34 mouse cellular contexts compared by ENCODE assay signal in genomic region chr2:155056076-155056578, GRCm38 (mm10). TPM values are rescaled to one million over a fixed set of nuclear protein-coding genes. Genes with fewer than 3 reads are reported as not detected.
A peak's percentile ranks its signal among the peaks of the same experiment; 100 is the strongest.
DNase-seq lines count a peak whose midpoint lies in the region; ATAC-seq and TF ChIP-seq lines count a peak whose summit lies in the region.
"Had no signal": no experiment of that assay in that cellular context is flagged by ENCODE, and none has a peak within 500 bp of the region (broad histone marks: within the 10 kb centered on the region; RNA-seq: fewer than 3 reads in every experiment).

No protein-coding gene starts in this region.

- TF ChIP-seq CTCF in midbrain, postnatal 0 days (IDR thresholded peaks at IDR 0.05) = no peak
- TF ChIP-seq CTCF in liver, postnatal 0 days (IDR thresholded peaks at IDR 0.05; ENCODE audit: low read depth) = no peak

- DNase-seq in adrenal gland, postnatal 10 days = peak; percentile 31
- DNase-seq in adrenal gland, adult (ENCODE audit: inconsistent age in 2 of 2, low spot score in 1 of 2) = no peak
- peak; percentile 49 for DNase-seq in midbrain, embryonic 11.5 days (ENCODE audit: low spot score, missing footprints)
- no peak for DNase-seq in midbrain, postnatal 0 days (ENCODE audit: low spot score)
- DNase-seq in liver, postnatal 0 days = peak; percentile 39
- no peak for DNase-seq in kidney, adult 8-10 months
- no peak for DNase-seq in gastrocnemius, adult 8-10 months (ENCODE audit: low spot score in 2 of 2)
- DNase-seq: adrenal gland, postnatal 36 days; cerebellum, adult 18-20 months; cerebellum, postnatal 14 days; gastrocnemius, adult 2 months; heart, postnatal 14 days; kidney, postnatal 36 days; lung, adult 18-20 months; lung, postnatal 4 days; right cerebral cortex, postnatal 25 days; spleen, adult 18-20 months had no signal

- ATAC-seq in midbrain, embryonic 11.5 days (ENCODE audit: low FRiP score) = no peak
- no peak for ATAC-seq in midbrain, postnatal 0 days (ENCODE audit: low FRiP score)
- peak; percentile 44 for ATAC-seq in liver, postnatal 0 days
- ATAC-seq: activated CD4-positive, CD25-positive, alpha-beta regulatory T cell, adult 4 months; forebrain, embryonic 16.5 days; inflammation-experienced regulatory T-cells, adult 6 months; lung, postnatal 0 days; midbrain, embryonic 13.5 days had no signal

- no peak overlapping the region for H3K4me2 ChIP-seq in midbrain, embryonic 11.5 days
- H3K4me2 ChIP-seq in midbrain, postnatal 0 days (ENCODE audit: low read depth, low read length, poor library complexity, severe bottlenecking) = no peak overlapping the region
- H3K4me2 ChIP-seq in liver, postnatal 0 days (ENCODE audit: low read depth, low read length) = no peak overlapping the region
- H3K4me2 ChIP-seq: hindbrain, embryonic 15.5 days; kidney, embryonic 15.5 days; limb, embryonic 13.5 days; midbrain, embryonic 13.5 days; neural tube, embryonic 15.5 days had no signal

- H3K27ac ChIP-seq in midbrain, embryonic 11.5 days (ENCODE audit: low read depth, low read length) = no peak overlapping the region
- H3K27ac ChIP-seq in midbrain, postnatal 0 days (ENCODE audit: low read depth, low read length) = no peak overlapping the region
- H3K27ac ChIP-seq in liver, postnatal 0 days (ENCODE audit: low read depth) = peak overlapping the region; percentile 88
- H3K27ac ChIP-seq: gastrocnemius, adult 2 months; hindbrain, embryonic 10.5 days; hindbrain, embryonic 15.5 days; kidney, embryonic 15.5 days; layer of hippocampus, adult 2 months; left cerebral cortex, adult 2 months; limb, embryonic 13.5 days; midbrain, embryonic 13.5 days; neural tube, embryonic 15.5 days had no signal

- no peaks in the 10 kb centered on the region for H3K27me3 ChIP-seq in midbrain, embryonic 11.5 days (ENCODE audit: control insufficient read depth, insufficient read depth, low read length)
- H3K27me3 ChIP-seq in midbrain, postnatal 0 days (ENCODE audit: insufficient read depth, low read length) = no peaks in the 10 kb centered on the region
- H3K27me3 ChIP-seq in liver, postnatal 0 days (ENCODE audit: insufficient read depth, low read length) = no peaks in the 10 kb centered on the region
- H3K27me3 ChIP-seq: CH12.LX; hindbrain, embryonic 15.5 days; kidney, embryonic 15.5 days; limb, embryonic 13.5 days; megakaryocyte, embryonic 14.5 days; midbrain, embryonic 13.5 days; neural tube, embryonic 15.5 days had no signal

- no peak overlapping the region for H3K9ac ChIP-seq in midbrain, embryonic 11.5 days (ENCODE audit: low read length)
- no peak overlapping the region for H3K9ac ChIP-seq in midbrain, postnatal 0 days (replicated peaks; ENCODE audit: low read length, poor library complexity, severe bottlenecking)
- peak overlapping the region; percentile 36; the same call in 1 of the 2 replicates for H3K9ac ChIP-seq in liver, postnatal 0 days (replicated peaks)
- H3K9ac ChIP-seq: hindbrain, embryonic 15.5 days; kidney, embryonic 15.5 days; limb, embryonic 13.5 days; midbrain, embryonic 13.5 days; neural tube, embryonic 15.5 days had no signal

- TF ChIP-seq EP300 in liver, postnatal 0 days (IDR thresholded peaks at IDR 0.05; ENCODE audit: low read depth) = peak; percentile 38; the same call in 1 of the 2 replicates

- H3K36me3 ChIP-seq in midbrain, embryonic 11.5 days (ENCODE audit: control insufficient read depth, insufficient read depth, low read length) = peaks cover 9% of the 10 kb centered on the region
- peaks cover 6% of the 10 kb centered on the region; the same call in 1 of the 2 replicates for H3K36me3 ChIP-seq in midbrain, postnatal 0 days (ENCODE audit: insufficient read depth, low read length)
- H3K36me3 ChIP-seq in liver, postnatal 0 days (replicated peaks; ENCODE audit: insufficient read depth, low read length) = peaks cover 8% of the 10 kb centered on the region

- WGBS in midbrain, embryonic 11.5 days = 81% methylated on average over 5 of the region's 5 CpGs
- 76% methylated on average over 5 of the region's 5 CpGs for WGBS in midbrain, postnatal 0 days
- WGBS in liver, postnatal 0 days (ENCODE audit: insufficient replicate concordance) = 54% methylated on average over 5 of the region's 5 CpGs

- 0 out of 2 replicates have a peak, but pooled peaks cover 3% of the 10 kb centered on the region for H3K4me1 ChIP-seq in midbrain, embryonic 11.5 days (ENCODE audit: control insufficient read depth, insufficient read depth, low read length)
- H3K4me1 ChIP-seq in midbrain, postnatal 0 days (ENCODE audit: insufficient read depth, low read length) = peaks cover 3% of the 10 kb centered on the region; the same call in 1 of the 2 replicates
- peaks cover 16% of the 10 kb centered on the region for H3K4me1 ChIP-seq in liver, postnatal 0 days (ENCODE audit: insufficient read depth)

- H3K9me3 ChIP-seq in midbrain, embryonic 11.5 days (ENCODE audit: control insufficient read depth, low read length) = no peaks in the 10 kb centered on the region
- H3K9me3 ChIP-seq in midbrain, postnatal 0 days (ENCODE audit: low read length) = no peaks in the 10 kb centered on the region
- H3K9me3 ChIP-seq in liver, postnatal 0 days (ENCODE audit: low read length) = no peaks in the 10 kb centered on the region
- H3K9me3 ChIP-seq: hindbrain, embryonic 10.5 days; hindbrain, embryonic 15.5 days; kidney, embryonic 15.5 days; limb, embryonic 13.5 days; megakaryocyte, embryonic 14.5 days; midbrain, embryonic 13.5 days; neural tube, embryonic 15.5 days had no signal

- H3K4me3 ChIP-seq in midbrain, embryonic 11.5 days (ENCODE audit: low read depth, low read length) = no peak overlapping the region
- no peak overlapping the region for H3K4me3 ChIP-seq in midbrain, postnatal 0 days (ENCODE audit: low read depth, low read length)
- no peak overlapping the region for H3K4me3 ChIP-seq in liver, postnatal 0 days (ENCODE audit: low read depth, low read length)
- H3K4me3 ChIP-seq: erythroblast, embryonic 14.5 days; gastrocnemius, adult 2 months; hindbrain, embryonic 10.5 days; hindbrain, embryonic 15.5 days; kidney, embryonic 15.5 days; layer of hippocampus, adult 2 months; left cerebral cortex, adult 2 months; limb, embryonic 13.5 days; megakaryocyte, embryonic 14.5 days; midbrain, embryonic 13.5 days; neural tube, embryonic 15.5 days had no signal

RNA-seq across cellular contexts. Expression of gene Ahcy, which starts 18.2 kb away (rescaled TPM):
- 10 to 100 TPM; 57.4 to 91.2 TPM for total RNA-seq in adrenal gland, postnatal 10 days (2021)
- 75.2 and 87.3 TPM in 2 replicates for polyA plus RNA-seq in midbrain, embryonic 11.5 days (2014; fragmentation: Nextera tagmentation; extraction: Ambion mirVana)
- total RNA-seq in midbrain, postnatal 0 days (2014; rRNA removed) = 54.3 and 61.4 TPM in 2 replicates
- polyA plus RNA-seq in midbrain, postnatal 0 days (2015; fragmentation: Nextera tagmentation; extraction: Ambion mirVana) = 28.5 and 33.3 TPM in 2 replicates
- polyA plus RNA-seq in liver, postnatal 0 days (2015; fragmentation: Nextera tagmentation; extraction: Ambion mirVana) = 224 and 247 TPM in 2 replicates
- total RNA-seq in gastrocnemius, adult 8-10 months (2022) = 10 to 100 TPM; 15.6 to 19.5 (median 18.7) TPM

RNA-seq across cellular contexts. Expression of gene Gm14226, which starts 38.1 kb away (rescaled TPM):
- total RNA-seq in adrenal gland, postnatal 10 days (2021) = 10 to 100 TPM; 25.9 to 37.2 TPM
- polyA plus RNA-seq in midbrain, embryonic 11.5 days (2014; fragmentation: Nextera tagmentation; extraction: Ambion mirVana) = 0.07 and 0.11 TPM in 2 replicates
- not detected in 2 replicates for total RNA-seq in midbrain, postnatal 0 days (2014; rRNA removed)
- polyA plus RNA-seq in midbrain, postnatal 0 days (2015; fragmentation: Nextera tagmentation; extraction: Ambion mirVana) = 0.06 and 0.07 TPM in 2 replicates
- 0.78 and 1.0 TPM in 2 replicates for polyA plus RNA-seq in liver, postnatal 0 days (2015; fragmentation: Nextera tagmentation; extraction: Ambion mirVana)
- total RNA-seq in gastrocnemius, adult 8-10 months (2022) = not detected
- total RNA-seq: CH12.LX; gastrocnemius, adult 2 months; monocyte, adult 5-6 weeks had no signal
- polyA plus RNA-seq: C2C12; erythroblast, embryonic 14.5 days had no signal

Comparison
In these comparisons a context has a peak if more than half of its experiments do, and no peak if none do; other contexts are left out.
1. DNase-seq: peak in adrenal gland, postnatal 10 days (single experiment), midbrain, embryonic 11.5 days (single experiment) and liver, postnatal 0 days (single experiment); none in adrenal gland, adult (0 of 2), midbrain, postnatal 0 days (single experiment), kidney, adult 8-10 months (0 of 2) and gastrocnemius, adult 8-10 months (0 of 2).
2. RNA of gene Gm14226, which starts 38.1 kb away (total RNA-seq): 25.9 to 37.2 TPM in adrenal gland, postnatal 10 days; not detected in gastrocnemius, adult 8-10 months and not detected in midbrain, postnatal 0 days; every median in the first group is over 10 times any median in the second.